Comparison of ENCODE assay signal across 8 mouse cellular contexts in the genomic region with DNA sequence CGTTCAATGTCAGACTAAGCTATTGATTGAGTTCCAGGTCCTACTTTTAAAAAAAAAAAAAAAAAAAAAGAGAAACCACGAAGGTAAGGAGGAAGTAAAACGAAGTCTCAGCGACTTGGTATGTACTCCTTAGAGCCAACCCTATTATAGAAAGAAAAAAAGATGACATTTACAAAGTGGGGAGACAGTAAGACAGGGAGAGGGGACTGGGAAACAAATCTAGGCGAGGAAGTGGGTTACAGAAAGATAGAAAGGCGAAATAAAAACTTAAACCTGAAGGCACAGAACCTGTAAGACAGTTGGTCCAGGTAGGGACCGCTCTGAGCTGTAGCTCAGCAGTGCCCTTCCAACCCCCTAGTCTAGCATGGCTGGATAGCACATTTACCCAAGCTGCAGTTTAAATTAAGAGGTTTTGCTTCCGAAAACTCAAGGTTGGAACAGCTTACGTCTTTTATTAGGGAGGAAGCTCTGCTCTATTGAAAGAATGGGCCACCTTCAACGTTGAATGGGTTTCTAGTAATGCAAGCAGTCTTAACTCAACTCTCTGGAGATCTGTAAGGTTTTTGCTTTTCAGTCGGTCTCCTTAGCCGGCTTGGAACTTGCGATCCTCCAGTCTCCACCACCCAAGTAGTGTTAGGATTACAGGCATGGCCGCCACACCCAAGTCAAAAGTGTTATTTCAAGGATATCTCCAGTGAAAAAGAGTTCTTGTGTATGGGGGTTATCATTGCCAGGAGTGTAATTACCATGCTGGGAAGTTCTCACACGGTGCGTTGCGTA. TPM values are rescaled to one million over a fixed set of nuclear protein-coding genes. Genes with fewer than 3 reads are reported as not detected.
DNase-seq lines count a peak whose midpoint lies in the region; ATAC-seq and TF ChIP-seq lines count a peak whose summit lies in the region.

A gene (minus strand): TSS at position 17 of the 780 bp plus-strand sequence.

- 64% methylated on average over 17 of the region's 17 CpGs for WGBS in hindbrain, embryonic 13.5 days
- 46% methylated on average over 17 of the region's 17 CpGs for WGBS in midbrain, embryonic 11.5 days

- H3K9me3 ChIP-seq in hindbrain, embryonic 13.5 days = no peaks in the 10 kb centered on the region
- H3K9me3 ChIP-seq in midbrain, embryonic 11.5 days (ENCODE audit: control insufficient read depth, low read length) = no peaks in the 10 kb centered on the region

- H3K4me1 ChIP-seq in embryonic fibroblast, embryonic 13.5 days (ENCODE audit: control insufficient read depth, insufficient read depth, low read length) = peaks cover 10% of the 10 kb centered on the region; the same call in 1 of the 2 replicates
- H3K4me1 ChIP-seq in hindbrain, embryonic 13.5 days (replicated peaks) = peaks cover 64% of the 10 kb centered on the region
- H3K4me1 ChIP-seq in midbrain, embryonic 11.5 days (ENCODE audit: control insufficient read depth, insufficient read depth, low read length) = peaks cover 38% of the 10 kb centered on the region

- H3K4me3 ChIP-seq in embryonic fibroblast, embryonic 13.5 days (ENCODE audit: insufficient read depth, low read length) = peak within 1 kb of the TSS; percentile 87
- H3K4me3 ChIP-seq in hindbrain, embryonic 13.5 days = peak within 1 kb of the TSS; percentile 53
- peak within 1 kb of the TSS; percentile 47 for H3K4me3 ChIP-seq in midbrain, embryonic 11.5 days (ENCODE audit: low read depth, low read length)

- peaks cover 7% of the 10 kb centered on the region; the same call in 1 of the 2 replicates for H3K36me3 ChIP-seq in hindbrain, embryonic 13.5 days
- H3K36me3 ChIP-seq in midbrain, embryonic 11.5 days (ENCODE audit: control insufficient read depth, insufficient read depth, low read length) = no peaks in the 10 kb centered on the region

- no peak; the same call in 1 of the 2 replicates for TF ChIP-seq POLR2A in embryonic fibroblast, embryonic 13.5 days (IDR thresholded peaks at IDR 0.05; ENCODE audit: low read depth, low read length)

- peaks cover 22% of the 10 kb centered on the region for H3K27me3 ChIP-seq in hindbrain, embryonic 13.5 days
- peaks cover 8% of the 10 kb centered on the region; the same call in 1 of the 2 replicates for H3K27me3 ChIP-seq in midbrain, embryonic 11.5 days (ENCODE audit: control insufficient read depth, insufficient read depth, low read length)

- TF ChIP-seq CTCF in embryonic fibroblast, embryonic 13.5 days (IDR thresholded peaks at IDR 0.05; ENCODE audit: borderline replicate concordance, insufficient read depth, low read length) = no peak

- DNase-seq in urinary bladder, postnatal 14 days (ENCODE audit: low spot score) = peak; percentile 3
- DNase-seq in urinary bladder, postnatal 4 days (ENCODE audit: low spot score in 2 of 2) = no peak
- peak; percentile 90 for DNase-seq in midbrain, embryonic 11.5 days (ENCODE audit: low spot score, missing footprints)
- DNase-seq in right cerebral cortex, postnatal 36 days (ENCODE audit: low spot score in 2 of 2) = no peak
- no peak for DNase-seq in urinary bladder, postnatal 10 days (ENCODE audit: low spot score)
- DNase-seq in right cerebral cortex, postnatal 25 days = no peak

- no peak for ATAC-seq in hindbrain, embryonic 13.5 days (ENCODE audit: low FRiP score)
- ATAC-seq in midbrain, embryonic 11.5 days (ENCODE audit: low FRiP score) = no peak

- H3K4me2 ChIP-seq in hindbrain, embryonic 13.5 days = peak within 1 kb of the TSS; percentile 82
- peak within 1 kb of the TSS; percentile 77 for H3K4me2 ChIP-seq in midbrain, embryonic 11.5 days

- H3K9ac ChIP-seq in hindbrain, embryonic 13.5 days = peak within 1 kb of the TSS; percentile 79
- H3K9ac ChIP-seq in midbrain, embryonic 11.5 days (ENCODE audit: low read length) = peak within 1 kb of the TSS; percentile 71

- H3K27ac ChIP-seq in embryonic fibroblast, embryonic 13.5 days (ENCODE audit: insufficient read depth, low read length) = peak within 1 kb of the TSS; percentile 99
- peak within 1 kb of the TSS; percentile 80 for H3K27ac ChIP-seq in hindbrain, embryonic 13.5 days
- H3K27ac ChIP-seq in midbrain, embryonic 11.5 days (ENCODE audit: low read depth, low read length) = peak within 1 kb of the TSS; percentile 53

RNA-seq across cellular contexts. Expression of the gene that starts here (rescaled TPM):
- polyA plus RNA-seq in embryonic fibroblast, embryonic 13.5 days (2011; ENCODE audit: insufficient read length, low read depth, missing spikeins) = 23.4 and 27.4 TPM in 2 replicates
- 4.6 and 4.9 TPM in 2 replicates for polyA plus RNA-seq in hindbrain, embryonic 13.5 days (2015; fragmentation: Nextera tagmentation; extraction: Ambion mirVana)
- polyA plus RNA-seq in midbrain, embryonic 11.5 days (2014; fragmentation: Nextera tagmentation; extraction: Ambion mirVana) = 3.3 and 3.5 TPM in 2 replicates

Comparison
In these comparisons a context has a peak if more than half of its experiments do, and no peak if none do; other contexts are left out.
1. DNase-seq: peak in urinary bladder, postnatal 14 days (single experiment) and midbrain, embryonic 11.5 days (single experiment); none in urinary bladder, postnatal 4 days (0 of 2), right cerebral cortex, postnatal 36 days (0 of 2), urinary bladder, postnatal 10 days (single experiment) and right cerebral cortex, postnatal 25 days (single experiment).
2. Peak in every context shown above with its lines, with median percentiles within 50 percentile points of each other: H3K27ac ChIP-seq and H3K4me3 ChIP-seq.